Mouse (Mus musculus): ENCODE data around the gene Rsph9. TPM values are rescaled to one million over a fixed set of nuclear protein-coding genes. Genes with fewer than 3 reads are reported as not detected.

Gene Rsph9
- polyA plus RNA-seq, 1 experiment from 2014 or later: 6.8 TPM

- H3K4me2 ChIP-seq (ENCODE audit: low read length): no peak overlapping the region
- H3K9ac ChIP-seq (ENCODE audit: low read length): peak overlapping the region; percentile 44; the same call in 1 of the 2 replicates
- peaks cover 83% of the 10 kb centered on the region for H3K36me3 ChIP-seq (ENCODE audit: control insufficient read depth, insufficient read depth, low read length)
- ATAC-seq (ENCODE audit: insufficient number of reproducible peaks, insufficient read depth, low FRiP score, low read depth): no peak
- H3K27ac ChIP-seq (replicated peaks in 1 of 2; ENCODE audit: control insufficient read depth in 1 of 2, insufficient read depth in 1 of 2, low read depth in 2 of 2, low read length in 2 of 2): peak overlapping the region in 1 of 2 experiments; percentile 33; a peak in 2 of 4 replicates
- no peak overlapping the region for H3K4me3 ChIP-seq (ENCODE audit: control insufficient read depth in 1 of 2, insufficient read depth in 1 of 2, low read depth in 1 of 2, low read length in 2 of 2)
- no peaks in the 10 kb centered on the region for H3K9me3 ChIP-seq (ENCODE audit: control insufficient read depth, low read length)
- no peaks in the 10 kb centered on the region for H3K27me3 ChIP-seq (ENCODE audit: control insufficient read depth, insufficient read depth, low read length)
- 74% methylated on average over 5 of the region's 5 CpGs for WGBS
- H3K4me1 ChIP-seq (ENCODE audit: control insufficient read depth in 2 of 2, insufficient read depth in 2 of 2, low read length in 2 of 2): peaks cover 13 to 34% of the 10 kb centered on the region in 2 experiments
Observed at GRCm38 (mm10) chr17:46166270-46166669, 22.3 kb upstream of the Rsph9 start.

- Histone ChIP-seq H3K4me2 (ENCODE audit: low read length) (no peak overlapping the region), H3K9me3 (ENCODE audit: control insufficient read depth, low read length) (no peaks in the 10 kb centered on the region), H3K36me3 (ENCODE audit: control insufficient read depth, insufficient read depth, low read length) (peaks cover 75% of the 10 kb centered on the region), H3K9ac (ENCODE audit: low read length) (no peak overlapping the region), H3K4me3 (ENCODE audit: control insufficient read depth in 1 of 2, insufficient read depth in 1 of 2, low read depth in 1 of 2, low read length in 2 of 2) (no peak overlapping the region), H3K4me1 (ENCODE audit: control insufficient read depth in 2 of 2, insufficient read depth in 2 of 2, low read length in 2 of 2) (peaks cover 13 to 34% of the 10 kb centered on the region in 2 experiments), H3K27me3 (ENCODE audit: control insufficient read depth, insufficient read depth, low read length) (no peaks in the 10 kb centered on the region), H3K27ac (replicated peaks in 1 of 2; ENCODE audit: control insufficient read depth in 1 of 2, insufficient read depth in 1 of 2, low read depth in 2 of 2, low read length in 2 of 2) (no peak overlapping the region)
- WGBS: 85% methylated on average over 12 of the region's 12 CpGs
- no peak for ATAC-seq (ENCODE audit: insufficient number of reproducible peaks, insufficient read depth, low FRiP score, low read depth)
Observed at GRCm38 (mm10) chr17:46165460-46165859, 21.4 kb upstream of the Rsph9 start.

GRCm38 (mm10) chr17:46164791-46165190 is 20.8 kb upstream of the Rsph9 start:
- no peak overlapping the region for H3K4me2 ChIP-seq (ENCODE audit: low read length)
- H3K4me1 ChIP-seq (ENCODE audit: control insufficient read depth in 2 of 2, insufficient read depth in 2 of 2, low read length in 2 of 2): peaks cover 13 to 34% of the 10 kb centered on the region in 2 experiments
- no peak overlapping the region for H3K9ac ChIP-seq (ENCODE audit: low read length)
- no peaks in the 10 kb centered on the region for H3K9me3 ChIP-seq (ENCODE audit: control insufficient read depth, low read length)
- 93% methylated on average over 10 of the region's 10 CpGs for WGBS
- H3K27me3 ChIP-seq (ENCODE audit: control insufficient read depth, insufficient read depth, low read length): no peaks in the 10 kb centered on the region
- H3K27ac ChIP-seq (replicated peaks in 1 of 2; ENCODE audit: control insufficient read depth in 1 of 2, insufficient read depth in 1 of 2, low read depth in 2 of 2, low read length in 2 of 2): no peak overlapping the region
- H3K36me3 ChIP-seq (ENCODE audit: control insufficient read depth, insufficient read depth, low read length): peaks cover 68% of the 10 kb centered on the region
- no peak for ATAC-seq (ENCODE audit: insufficient number of reproducible peaks, insufficient read depth, low FRiP score, low read depth)
- H3K4me3 ChIP-seq (ENCODE audit: control insufficient read depth in 1 of 2, insufficient read depth in 1 of 2, low read depth in 1 of 2, low read length in 2 of 2): no peak overlapping the region

GRCm38 (mm10) chr17:46164301-46164700 is 20.3 kb upstream of the Rsph9 start:
- Histone ChIP-seq H3K9ac (ENCODE audit: low read length) (no peak overlapping the region), H3K9me3 (ENCODE audit: control insufficient read depth, low read length) (no peaks in the 10 kb centered on the region), H3K27me3 (ENCODE audit: control insufficient read depth, insufficient read depth, low read length) (no peaks in the 10 kb centered on the region), H3K36me3 (ENCODE audit: control insufficient read depth, insufficient read depth, low read length) (peaks cover 63% of the 10 kb centered on the region), H3K4me2 (ENCODE audit: low read length) (no peak overlapping the region), H3K27ac (replicated peaks in 1 of 2; ENCODE audit: control insufficient read depth in 1 of 2, insufficient read depth in 1 of 2, low read depth in 2 of 2, low read length in 2 of 2) (no peak overlapping the region), H3K4me1 (ENCODE audit: control insufficient read depth in 2 of 2, insufficient read depth in 2 of 2, low read length in 2 of 2) (peaks cover 13 to 39% of the 10 kb centered on the region in 2 experiments), H3K4me3 (ENCODE audit: control insufficient read depth in 1 of 2, insufficient read depth in 1 of 2, low read depth in 1 of 2, low read length in 2 of 2) (no peak overlapping the region)
- no peak for ATAC-seq (ENCODE audit: insufficient number of reproducible peaks, insufficient read depth, low FRiP score, low read depth)
- 91% methylated on average over 8 of the region's 8 CpGs for WGBS

- Histone ChIP-seq H3K9me3 (ENCODE audit: control insufficient read depth, low read length) (no peaks in the 10 kb centered on the region), H3K4me2 (ENCODE audit: low read length) (peak overlapping the region; percentile 76), H3K9ac (ENCODE audit: low read length) (peak overlapping the region; percentile 11; the same call in 1 of the 2 replicates), H3K4me1 (ENCODE audit: control insufficient read depth in 2 of 2, insufficient read depth in 2 of 2, low read length in 2 of 2) (peaks cover 13 to 35% of the 10 kb centered on the region in 2 experiments), H3K4me3 (ENCODE audit: control insufficient read depth in 1 of 2, insufficient read depth in 1 of 2, low read depth in 1 of 2, low read length in 2 of 2) (no peak overlapping the region), H3K36me3 (ENCODE audit: control insufficient read depth, insufficient read depth, low read length) (peaks cover 50% of the 10 kb centered on the region), H3K27ac (replicated peaks in 1 of 2; ENCODE audit: control insufficient read depth in 1 of 2, insufficient read depth in 1 of 2, low read depth in 2 of 2, low read length in 2 of 2) (peak overlapping the region; percentile 14 to 37; a peak in 2 of 4 replicates), H3K27me3 (ENCODE audit: control insufficient read depth, insufficient read depth, low read length) (no peaks in the 10 kb centered on the region)
- no peak for ATAC-seq (ENCODE audit: insufficient number of reproducible peaks, insufficient read depth, low FRiP score, low read depth)
- WGBS: 64% methylated on average over 9 of the region's 9 CpGs
Observed at GRCm38 (mm10) chr17:46162951-46163421, 19.0 kb upstream of the Rsph9 start.

- Histone ChIP-seq H3K4me1 (ENCODE audit: control insufficient read depth in 2 of 2, insufficient read depth in 2 of 2, low read length in 2 of 2) (peaks cover 13 to 34% of the 10 kb centered on the region in 2 experiments), H3K9me3 (ENCODE audit: control insufficient read depth, low read length) (no peaks in the 10 kb centered on the region), H3K36me3 (ENCODE audit: control insufficient read depth, insufficient read depth, low read length) (peaks cover 46% of the 10 kb centered on the region), H3K9ac (ENCODE audit: low read length) (peak overlapping the region; percentile 11; the same call in 1 of the 2 replicates), H3K27me3 (ENCODE audit: control insufficient read depth, insufficient read depth, low read length) (no peaks in the 10 kb centered on the region), H3K4me2 (ENCODE audit: low read length) (peak overlapping the region; percentile 76), H3K27ac (replicated peaks in 1 of 2; ENCODE audit: control insufficient read depth in 1 of 2, insufficient read depth in 1 of 2, low read depth in 2 of 2, low read length in 2 of 2) (peak overlapping the region; percentile 11 to 14; a peak in 1 of 4 replicates), H3K4me3 (ENCODE audit: control insufficient read depth in 1 of 2, insufficient read depth in 1 of 2, low read depth in 1 of 2, low read length in 2 of 2) (peak overlapping the region in 1 of 2 experiments; percentile 70; a peak in 1 of 4 replicates)
- no peak for ATAC-seq (ENCODE audit: insufficient number of reproducible peaks, insufficient read depth, low FRiP score, low read depth)
- 82% methylated on average over 7 of the region's 7 CpGs for WGBS
Observed at GRCm38 (mm10) chr17:46162551-46162950, 18.5 kb upstream of the Rsph9 start.

GRCm38 (mm10) chr17:46161710-46162109 is 17.7 kb upstream of the Rsph9 start:
- H3K9me3 ChIP-seq (ENCODE audit: control insufficient read depth, low read length): no peaks in the 10 kb centered on the region
- peak overlapping the region; percentile 40 to 86 for H3K27ac ChIP-seq (replicated peaks in 1 of 2; ENCODE audit: control insufficient read depth in 1 of 2, insufficient read depth in 1 of 2, low read depth in 2 of 2, low read length in 2 of 2)
- peak overlapping the region; percentile 85 for H3K9ac ChIP-seq (ENCODE audit: low read length)
- H3K36me3 ChIP-seq (ENCODE audit: control insufficient read depth, insufficient read depth, low read length): peaks cover 37% of the 10 kb centered on the region
- 44% methylated on average over 9 of the region's 9 CpGs for WGBS
- no peaks in the 10 kb centered on the region for H3K27me3 ChIP-seq (ENCODE audit: control insufficient read depth, insufficient read depth, low read length)
- H3K4me1 ChIP-seq (ENCODE audit: control insufficient read depth in 2 of 2, insufficient read depth in 2 of 2, low read length in 2 of 2): peaks cover 13 to 31% of the 10 kb centered on the region in 2 experiments
- H3K4me3 ChIP-seq (ENCODE audit: control insufficient read depth in 1 of 2, insufficient read depth in 1 of 2, low read depth in 1 of 2, low read length in 2 of 2): peak overlapping the region; percentile 70 to 85
- peak overlapping the region; percentile 76 for H3K4me2 ChIP-seq (ENCODE audit: low read length)
- ATAC-seq (ENCODE audit: insufficient number of reproducible peaks, insufficient read depth, low FRiP score, low read depth): no peak

- under 1% methylated on average over 19 of the region's 19 CpGs for WGBS
- no peaks in the 10 kb centered on the region for H3K9me3 ChIP-seq (ENCODE audit: control insufficient read depth, low read length)
- H3K4me1 ChIP-seq (ENCODE audit: control insufficient read depth in 2 of 2, insufficient read depth in 2 of 2, low read length in 2 of 2): peaks cover 13 to 28% of the 10 kb centered on the region in 2 experiments
- no peaks in the 10 kb centered on the region for H3K27me3 ChIP-seq (ENCODE audit: control insufficient read depth, insufficient read depth, low read length)
- H3K36me3 ChIP-seq (ENCODE audit: control insufficient read depth, insufficient read depth, low read length): peaks cover 32% of the 10 kb centered on the region
- H3K9ac ChIP-seq (ENCODE audit: low read length): peak overlapping the region; percentile 85
- ATAC-seq (ENCODE audit: insufficient number of reproducible peaks, insufficient read depth, low FRiP score, low read depth): no peak
- H3K4me2 ChIP-seq (ENCODE audit: low read length): peak overlapping the region; percentile 76
- H3K4me3 ChIP-seq (ENCODE audit: control insufficient read depth in 1 of 2, insufficient read depth in 1 of 2, low read depth in 1 of 2, low read length in 2 of 2): peak overlapping the region; percentile 70 to 85
- H3K27ac ChIP-seq (replicated peaks in 1 of 2; ENCODE audit: control insufficient read depth in 1 of 2, insufficient read depth in 1 of 2, low read depth in 2 of 2, low read length in 2 of 2): peak overlapping the region; percentile 40 to 86
Observed at GRCm38 (mm10) chr17:46161179-46161578, 17.2 kb upstream of the Rsph9 start.
